Mouse (Mus musculus): Measurements from ENCODE around the gene Tssc4.

- TF ChIP-seq POLR2A (IDR thresholded peaks at IDR 0.05; ENCODE audit: control insufficient read depth, extremely low read depth, insufficient read depth, low read length, poor library complexity): no peak
- no peak for TF ChIP-seq CTCF (IDR thresholded peaks at IDR 0.05; ENCODE audit: borderline replicate concordance, control insufficient read depth, extremely low read depth, insufficient read depth, low read length, poor library complexity)
Measured at GRCm38 (mm10) chr7:143053961-143054611, 15.0 kb upstream of the Tssc4 start.
